15 mouse cellular contexts compared by ENCODE assay signal in genomic region chr4:97377593-97378542, GRCm38 (mm10).
DNase-seq lines count a peak whose midpoint lies in the region; ATAC-seq lines count a peak whose summit lies in the region.
"Had no signal": no experiment of that assay in that cellular context is flagged by ENCODE, and none has a peak within 500 bp of the region (broad histone marks: within the 10 kb centered on the region; RNA-seq: fewer than 3 reads in every experiment).

No protein-coding gene starts in this region.

- H3K4me1 ChIP-seq in midbrain, embryonic 15.5 days = 0 out of 2 replicates have a peak, but pooled peaks cover 5% of the 10 kb centered on the region
- peaks cover 7% of the 10 kb centered on the region; the same call in 1 of the 2 replicates for H3K4me1 ChIP-seq in midbrain, embryonic 13.5 days (replicated peaks)
- peaks cover 10% of the 10 kb centered on the region; the same call in 1 of the 2 replicates for H3K4me1 ChIP-seq in forebrain, embryonic 15.5 days
- peaks cover 10% of the 10 kb centered on the region; the same call in 1 of the 2 replicates for H3K4me1 ChIP-seq in hindbrain, embryonic 15.5 days (replicated peaks)
- H3K4me1 ChIP-seq in neural tube, embryonic 15.5 days = peaks cover 7% of the 10 kb centered on the region
- H3K4me1 ChIP-seq: liver, embryonic 15.5 days had no signal

- no peak overlapping the region for H3K4me3 ChIP-seq in midbrain, embryonic 15.5 days
- H3K4me3 ChIP-seq in midbrain, embryonic 13.5 days (replicated peaks) = no peak overlapping the region
- H3K4me3 ChIP-seq in forebrain, embryonic 15.5 days = no peak overlapping the region
- H3K4me3 ChIP-seq in hindbrain, embryonic 15.5 days = no peak overlapping the region
- no peak overlapping the region for H3K4me3 ChIP-seq in neural tube, embryonic 15.5 days (replicated peaks)
- H3K4me3 ChIP-seq: embryonic facial prominence, embryonic 12.5 days; liver, embryonic 15.5 days had no signal

- 0 out of 2 replicates have a peak, but pooled peaks have one; percentile 30 for ATAC-seq in midbrain, embryonic 15.5 days (replicated peaks)
- ATAC-seq in midbrain, embryonic 13.5 days = no peak
- ATAC-seq in forebrain, embryonic 15.5 days (replicated peaks) = peak; percentile 81
- peak; percentile 51; the same call in 1 of the 2 replicates for ATAC-seq in hindbrain, embryonic 15.5 days (ENCODE audit: low FRiP score, low read depth)
- ATAC-seq in neural tube, embryonic 15.5 days (ENCODE audit: low FRiP score) = peak; percentile 87

- H3K27ac ChIP-seq in midbrain, embryonic 15.5 days = no peak overlapping the region
- H3K27ac ChIP-seq in midbrain, embryonic 13.5 days = no peak overlapping the region
- no peak overlapping the region for H3K27ac ChIP-seq in forebrain, embryonic 15.5 days (replicated peaks)
- no peak overlapping the region for H3K27ac ChIP-seq in hindbrain, embryonic 15.5 days (replicated peaks)
- no peak overlapping the region for H3K27ac ChIP-seq in neural tube, embryonic 15.5 days (replicated peaks)
- H3K27ac ChIP-seq: embryonic facial prominence, embryonic 12.5 days; liver, embryonic 15.5 days had no signal

- H3K9ac ChIP-seq in midbrain, embryonic 15.5 days = no peak overlapping the region
- H3K9ac ChIP-seq in midbrain, embryonic 13.5 days (replicated peaks) = no peak overlapping the region
- H3K9ac ChIP-seq in forebrain, embryonic 15.5 days (replicated peaks) = no peak overlapping the region
- H3K9ac ChIP-seq in hindbrain, embryonic 15.5 days = no peak overlapping the region
- no peak overlapping the region for H3K9ac ChIP-seq in neural tube, embryonic 15.5 days (replicated peaks)
- H3K9ac ChIP-seq: embryonic facial prominence, embryonic 12.5 days; liver, embryonic 15.5 days had no signal

- intact Hi-C loops in heart, postnatal 36 days (cut with DNase I) = no loop called here

- H3K9me3 ChIP-seq in midbrain, embryonic 15.5 days = no peaks in the 10 kb centered on the region
- no peaks in the 10 kb centered on the region for H3K9me3 ChIP-seq in midbrain, embryonic 13.5 days
- H3K9me3 ChIP-seq in forebrain, embryonic 15.5 days = no peaks in the 10 kb centered on the region
- no peaks in the 10 kb centered on the region for H3K9me3 ChIP-seq in hindbrain, embryonic 15.5 days
- no peaks in the 10 kb centered on the region for H3K9me3 ChIP-seq in neural tube, embryonic 15.5 days (replicated peaks)
- H3K9me3 ChIP-seq: embryonic facial prominence, embryonic 12.5 days; liver, embryonic 15.5 days had no signal

- no peak overlapping the region for H3K4me2 ChIP-seq in midbrain, embryonic 15.5 days
- H3K4me2 ChIP-seq in midbrain, embryonic 13.5 days (replicated peaks) = no peak overlapping the region
- H3K4me2 ChIP-seq in forebrain, embryonic 15.5 days (replicated peaks) = no peak overlapping the region
- no peak overlapping the region for H3K4me2 ChIP-seq in hindbrain, embryonic 15.5 days
- H3K4me2 ChIP-seq in neural tube, embryonic 15.5 days = no peak overlapping the region
- H3K4me2 ChIP-seq: embryonic facial prominence, embryonic 12.5 days; liver, embryonic 15.5 days had no signal

- H3K27me3 ChIP-seq in midbrain, embryonic 15.5 days (replicated peaks) = no peaks in the 10 kb centered on the region
- H3K27me3 ChIP-seq in midbrain, embryonic 13.5 days = no peaks in the 10 kb centered on the region
- H3K27me3 ChIP-seq in forebrain, embryonic 15.5 days = no peaks in the 10 kb centered on the region
- no peaks in the 10 kb centered on the region for H3K27me3 ChIP-seq in hindbrain, embryonic 15.5 days
- H3K27me3 ChIP-seq in neural tube, embryonic 15.5 days (replicated peaks) = no peaks in the 10 kb centered on the region
- H3K27me3 ChIP-seq: embryonic facial prominence, embryonic 12.5 days; liver, embryonic 15.5 days had no signal

- no peaks in the 10 kb centered on the region for H3K36me3 ChIP-seq in midbrain, embryonic 15.5 days (replicated peaks)
- no peaks in the 10 kb centered on the region for H3K36me3 ChIP-seq in midbrain, embryonic 13.5 days
- no peaks in the 10 kb centered on the region for H3K36me3 ChIP-seq in forebrain, embryonic 15.5 days
- H3K36me3 ChIP-seq in hindbrain, embryonic 15.5 days = no peaks in the 10 kb centered on the region
- H3K36me3 ChIP-seq in neural tube, embryonic 15.5 days = no peaks in the 10 kb centered on the region
- H3K36me3 ChIP-seq: embryonic facial prominence, embryonic 12.5 days; liver, embryonic 15.5 days had no signal

- WGBS in midbrain, embryonic 15.5 days = 19% methylated on average over 8 of the region's 8 CpGs
- 27% methylated on average over 8 of the region's 8 CpGs for WGBS in midbrain, embryonic 13.5 days
- 14% methylated on average over 8 of the region's 8 CpGs for WGBS in forebrain, embryonic 15.5 days
- WGBS in hindbrain, embryonic 15.5 days = 17% methylated on average over 8 of the region's 8 CpGs
- WGBS in neural tube, embryonic 15.5 days = 14% methylated on average over 8 of the region's 8 CpGs

- no peak for DNase-seq in MN1 (ENCODE audit: low spot score)
- DNase-seq in heart, postnatal 36 days = no peak
- DNase-seq in cerebellum, adult 9-10 months = no peak
- DNase-seq: adrenal gland, postnatal 36 days; cerebellum, postnatal 25 days; kidney, adult 18-20 months; kidney, postnatal 14 days; lung, postnatal 36 days had no signal
